Mouse (Mus musculus) heart, adult 2 months (tissue): ENCODE measurements around the gene Clic3.

Source experiments
- CTCF ChIP-seq: fragments of 200-600 bp; IDR thresholded peaks from 2 replicates; pipeline ENCODE4 v1.8.1; 2022; ENCODE audit warnings: antibody characterized with exemption, mild to moderate bottlenecking, moderate library complexity
- EP300 ChIP-seq: fragments of 200-500 bp; IDR thresholded peaks from 2 replicates; pipeline ENCODE4 v1.6.1; 2011; ENCODE audit warnings: low read depth, low read length, control low read depth; ENCODE audit not compliant: insufficient read depth
- POLR2A ChIP-seq: fragments of 200-500 bp; IDR thresholded peaks from 2 replicates; pipeline ENCODE4 v1.6.1; 2011; ENCODE audit warnings: mild to moderate bottlenecking, low read depth, low read length, control low read depth; ENCODE audit not compliant: insufficient read depth

DNA sequence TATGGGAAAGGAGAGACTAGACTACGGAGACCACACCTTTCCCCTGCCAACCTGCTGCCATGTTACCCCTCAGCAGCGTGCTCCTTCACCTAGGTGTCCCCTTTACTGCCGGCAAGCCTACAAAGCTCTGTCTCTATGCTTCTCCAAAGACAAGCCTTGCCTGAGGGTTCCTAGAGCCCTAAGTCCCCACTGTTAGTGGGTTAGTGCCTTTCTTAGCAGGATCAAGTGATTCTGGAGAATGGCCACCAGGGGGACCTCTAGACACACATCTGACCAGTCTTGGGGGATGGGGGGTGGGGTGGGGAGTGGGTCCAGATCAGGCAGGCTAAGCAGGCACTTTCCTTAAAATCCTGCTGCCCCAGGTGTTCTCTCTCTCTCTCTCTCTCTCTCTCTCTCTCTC, 34.7 kb upstream of the Clic3 start:
- TF ChIP-seq EP300 (no peak), POLR2A (no peak), CTCF (peak; percentile 62)
